Mouse (Mus musculus): ENCODE measurements around the gene Gm38100. TPM values are rescaled to one million over a fixed set of nuclear protein-coding genes. Genes with fewer than 3 reads are reported as not detected.

Gene Gm38100
- 0.14 and 0.15 TPM in 2 replicates for polyA plus RNA-seq (2012; rRNA removed)

GRCm38 (mm10) chr1:175920029-175920428, at the start of gene Gm38100:
TSS of gene Gm38100 (plus strand) at chr1:175920329.

GRCm38 (mm10) chr1:175880453-175881296, 39.5 kb upstream of the Gm38100 start, which contains the start of gene Exo1:
TSS of gene Exo1 (plus strand) at chr1:175880581.

Other genes starting within 250 kb of the Gm38100 start
- gene Opn3, start 227.6 kb upstream of the Gm38100 start, polyA plus RNA-seq (2012; rRNA removed) = 5.1 and 5.9 TPM in 2 replicates
- 6.3 and 8.3 TPM in 2 replicates for gene Chml, start 227.4 kb upstream of the Gm38100 start, polyA plus RNA-seq (2012; rRNA removed)
- 0.05 and 0.06 TPM in 2 replicates for gene Wdr64, start 221.7 kb upstream of the Gm38100 start, polyA plus RNA-seq (2012; rRNA removed)
- 35.2 and 45.2 TPM in 2 replicates for gene Exo1, start 39.7 kb upstream of the Gm38100 start, polyA plus RNA-seq (2012; rRNA removed)
- 0.12 and 0.64 TPM in 2 replicates for gene Rbm8a2, start 58.8 kb downstream of the Gm38100 start, polyA plus RNA-seq (2012; rRNA removed)